Mouse (Mus musculus): ENCODE measurements around the gene Fstl4. TPM values are rescaled to one million over a fixed set of nuclear protein-coding genes. Genes with fewer than 3 reads are reported as not detected.

Gene Fstl4
- total RNA-seq, 4 experiments from 2014 or later = 11.3 to 14.9 (median 13.1) TPM

GRCm38 (mm10) chr11:53197111-53197510 is 432.7 kb downstream of the Fstl4 start:
- no peak for DNase-seq (ENCODE audit: low spot score in 2 of 2)

DNA sequence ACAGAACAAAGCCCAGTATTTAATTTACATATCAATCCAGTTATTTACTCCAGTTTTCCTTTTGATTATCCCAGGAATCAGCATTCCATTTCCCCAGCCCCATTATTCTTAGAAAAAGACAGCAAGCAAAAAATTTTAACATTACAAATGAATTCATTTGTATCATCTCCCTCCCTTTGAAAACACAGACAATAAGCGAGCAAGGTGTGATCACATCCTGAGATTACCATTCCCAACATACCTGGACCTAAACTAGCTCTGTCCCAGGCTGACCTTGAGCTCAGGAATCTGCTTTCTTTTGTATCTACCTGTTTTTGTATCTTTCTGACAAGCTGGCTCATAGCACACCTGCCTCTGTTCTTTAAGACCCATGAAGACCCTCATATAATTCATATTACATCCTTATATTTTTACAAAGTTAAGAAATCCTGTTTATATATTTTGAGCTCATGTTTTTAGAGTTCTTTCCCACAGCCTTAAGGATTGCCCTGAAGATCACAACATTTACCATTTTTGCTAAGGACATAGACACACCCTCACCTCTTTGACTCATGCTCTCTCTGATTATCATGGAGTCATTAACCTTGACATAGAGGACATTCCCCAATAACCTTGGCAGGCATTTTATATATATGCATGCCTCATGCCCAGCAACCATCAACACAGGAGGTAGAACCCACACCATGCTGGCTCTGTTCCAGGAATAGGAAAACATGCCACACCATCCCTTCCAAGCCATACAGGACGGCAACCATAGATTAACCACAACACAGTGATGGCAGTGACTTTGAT is 438.2 kb downstream of the Fstl4 start:
- DNase-seq (ENCODE audit: low spot score in 2 of 2) = no peak

GRCm38 (mm10) chr11:53210876-53211275 is 446.4 kb downstream of the Fstl4 start:
- DNase-seq (ENCODE audit: low spot score in 2 of 2) = no peak

DNA sequence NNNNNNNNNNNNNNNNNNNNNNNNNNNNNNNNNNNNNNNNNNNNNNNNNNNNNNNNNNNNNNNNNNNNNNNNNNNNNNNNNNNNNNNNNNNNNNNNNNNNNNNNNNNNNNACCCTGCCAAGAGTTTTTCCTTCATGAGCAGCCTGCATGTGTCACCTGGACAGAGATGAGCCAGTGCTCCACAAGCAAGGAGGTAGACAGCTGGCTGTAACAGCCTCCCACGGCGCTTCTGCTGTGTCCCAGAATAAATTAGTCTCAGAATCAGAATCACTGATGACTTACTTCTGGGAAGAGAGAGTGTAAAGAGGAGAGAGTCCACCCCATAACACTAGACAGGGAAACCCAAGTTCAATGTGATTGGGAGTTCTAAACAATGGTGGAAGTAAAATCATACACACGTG is 464.6 kb downstream of the Fstl4 start:
- DNase-seq (ENCODE audit: low spot score in 2 of 2) = peak; percentile 42 to 55

GRCm38 (mm10) chr11:53231836-53232235 is 467.4 kb downstream of the Fstl4 start:
- DNase-seq (ENCODE audit: low spot score in 2 of 2) = peak in 1 of 2 experiments; percentile 14

- DNase-seq (ENCODE audit: low spot score in 2 of 2) = no peak
Observed at GRCm38 (mm10) chr11:53233590-53233989, 469.2 kb downstream of the Fstl4 start.

Measured in layer of hippocampus, adult 8-10 months (tissue).